Mouse (Mus musculus): ENCODE measurements at regions not wholly inside any gene's neighbourhood (a gene's known extent, or its start where the extent isn't known, plus 50 kb on each side); places are given as distances from the start of the nearest gene placed in this dataset.
"Not testable (repeated sequence)": the region's sequence is repeated elsewhere in the genome, so short reads cannot be mapped to it uniquely, and the experiment has no call there.

DNA sequence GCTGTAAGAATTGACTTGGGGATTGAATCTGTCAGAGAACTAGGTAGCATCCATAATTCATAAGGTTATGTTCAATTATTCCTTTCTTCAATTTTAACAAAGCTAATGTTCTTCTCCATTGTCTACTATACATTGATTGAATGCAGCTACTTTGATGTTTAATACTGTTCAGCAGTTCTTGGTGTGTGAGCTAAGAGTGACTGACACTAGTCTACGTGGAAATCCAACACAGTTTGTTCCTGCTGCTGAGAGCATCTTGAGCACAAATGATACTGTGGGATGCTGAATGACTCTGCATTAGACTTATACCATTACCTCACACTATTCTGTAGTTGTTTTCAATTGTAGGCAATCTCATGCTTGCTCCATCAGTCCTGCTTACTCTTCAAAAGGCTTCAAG, 249.4 kb upstream of the Akr1e1 start:
- no peak for DNase-seq (ENCODE audit: low read depth, low spot score)

GRCm38 (mm10) chr13:4839481-4839880, 230.5 kb upstream of the Akr1e1 start:
- peak; percentile 61 for DNase-seq (ENCODE audit: low read depth, low spot score)

- no peak for DNase-seq (ENCODE audit: low read depth, low spot score)
Measured at GRCm38 (mm10) chr13:4826756-4827155, 217.8 kb upstream of the Akr1e1 start.

DNA sequence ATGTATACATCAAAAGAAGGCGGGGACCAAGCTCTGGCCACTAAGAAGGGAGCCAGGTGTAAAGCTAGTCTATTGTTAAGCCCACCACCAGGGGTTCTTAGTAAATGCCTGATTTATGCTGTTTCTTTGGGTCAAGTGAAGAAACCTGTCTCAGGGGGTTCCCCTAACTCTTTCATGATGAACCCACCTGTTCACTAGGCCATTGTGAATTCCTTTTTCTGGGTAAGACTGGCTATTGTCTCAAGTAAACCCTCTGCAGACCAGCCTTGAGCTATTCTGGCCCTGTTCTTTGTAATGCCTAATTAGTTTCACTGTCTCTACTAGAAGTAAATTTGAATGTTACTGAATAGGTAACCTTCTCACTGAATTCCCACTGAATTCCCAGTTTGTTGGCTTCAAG, 216.8 kb upstream of the Akr1e1 start:
- DNase-seq (ENCODE audit: low read depth, low spot score), result peak; percentile 98

DNA sequence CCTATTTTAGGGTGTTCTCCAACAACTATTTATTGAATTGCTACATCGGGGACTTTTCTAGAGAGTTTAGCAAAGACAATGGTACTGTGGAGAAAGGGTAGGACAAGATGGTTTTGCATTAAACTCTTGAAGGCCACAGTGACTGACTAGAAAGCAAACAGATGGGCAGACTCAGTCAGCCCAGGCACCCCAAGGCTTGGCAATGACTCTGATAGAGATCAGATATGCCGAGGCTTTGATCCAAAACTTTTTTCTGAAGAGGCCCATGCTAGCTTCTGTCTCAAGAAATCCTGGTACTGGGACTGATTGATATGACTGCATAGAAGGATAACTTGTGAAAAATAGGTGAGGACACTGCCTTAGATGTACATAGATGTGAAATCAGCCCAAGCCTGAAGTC, 197.9 kb upstream of the Akr1e1 start:
- DNase-seq (ENCODE audit: low read depth, low spot score), result no peak

DNA sequence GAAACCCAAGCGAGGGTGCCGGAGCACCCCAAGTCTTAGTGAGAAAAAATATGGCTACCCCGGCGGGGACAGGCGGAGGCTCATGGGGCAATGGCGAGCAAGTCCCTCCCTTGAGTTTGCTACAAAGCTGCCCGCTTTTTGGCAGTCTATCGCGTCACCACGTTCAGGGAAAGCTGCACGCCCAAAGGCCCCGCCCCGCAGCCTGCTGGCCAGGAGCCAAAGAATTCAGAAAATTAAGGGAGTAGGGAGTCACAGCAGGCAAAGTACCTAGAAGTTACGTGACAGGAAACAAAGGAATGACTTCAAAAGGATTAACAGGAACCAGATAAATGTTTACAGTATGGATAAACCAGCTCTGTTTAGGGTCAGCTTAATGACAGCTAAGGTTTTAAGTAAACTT, 191.7 kb upstream of the Akr1e1 start:
- peak; percentile 31 for DNase-seq (ENCODE audit: low read depth, low spot score)

DNA sequence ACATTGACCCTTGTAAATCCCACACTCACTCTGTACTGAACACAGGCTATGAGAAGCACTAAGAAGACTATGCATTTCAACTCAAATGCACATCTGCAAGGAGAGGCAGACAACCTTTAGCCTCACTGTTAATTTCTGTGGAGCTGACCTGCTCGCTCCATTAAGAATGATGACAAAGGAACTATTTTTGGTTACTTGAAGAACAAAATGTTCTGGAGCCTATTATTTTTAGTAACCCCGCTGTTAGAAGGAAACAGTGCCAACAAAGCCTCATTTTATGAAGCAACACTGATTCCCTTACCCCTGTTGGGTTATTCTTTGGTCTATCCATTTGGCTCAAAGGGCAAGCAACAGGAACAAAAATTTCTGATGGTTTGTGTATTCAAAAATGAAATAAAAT, 182.2 kb upstream of the Akr1e1 start:
- DNase-seq (ENCODE audit: low read depth, low spot score), result no peak

GRCm38 (mm10) chr13:4790414-4790813, 181.4 kb upstream of the Akr1e1 start:
- no peak for DNase-seq (ENCODE audit: low read depth, low spot score)

DNA sequence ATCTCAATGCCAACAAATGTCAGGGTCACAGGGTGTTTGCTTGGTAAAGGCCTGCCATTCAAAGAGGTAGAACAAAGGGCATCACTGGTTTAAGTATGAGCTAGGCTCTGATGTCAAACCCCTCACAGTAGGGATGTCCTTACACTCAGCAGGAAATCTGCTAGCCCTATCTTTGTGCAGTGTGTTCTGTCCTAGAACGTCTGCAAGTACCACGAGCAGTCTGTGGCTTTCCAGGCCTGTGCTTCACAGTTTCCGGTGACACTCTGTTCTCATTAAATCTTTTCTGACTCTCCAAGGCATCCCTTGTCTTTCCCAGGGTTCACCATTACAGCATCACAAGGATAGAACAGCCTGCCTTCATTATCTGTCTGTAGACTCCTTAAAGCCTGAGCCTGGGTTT, 174.3 kb upstream of the Akr1e1 start:
- no peak for DNase-seq (ENCODE audit: low read depth, low spot score)

GRCm38 (mm10) chr13:4778264-4778823, 169.4 kb upstream of the Akr1e1 start:
- not testable (repeated sequence) for DNase-seq (ENCODE audit: low read depth, low spot score)

DNA sequence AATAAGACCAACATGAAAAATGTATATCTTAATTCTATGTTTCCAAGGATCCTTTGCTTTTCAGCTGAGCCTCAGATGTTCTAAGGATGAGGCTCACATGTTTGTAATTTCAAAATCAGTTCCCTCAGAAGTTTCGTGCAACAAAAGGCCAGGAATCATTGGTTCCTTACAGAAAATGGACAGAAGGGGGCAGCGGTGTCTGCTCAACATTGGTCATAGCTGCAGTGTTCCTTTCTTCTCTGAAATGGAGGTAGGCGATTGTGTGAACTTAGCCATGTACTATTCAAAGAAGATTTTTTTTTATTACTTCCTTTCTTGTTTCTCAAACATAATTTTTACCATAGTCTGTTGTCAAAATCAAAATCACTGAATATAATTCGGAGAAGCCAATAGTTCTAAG, 167.9 kb upstream of the Akr1e1 start:
- peak; percentile 63 for DNase-seq (ENCODE audit: low read depth, low spot score)

DNA sequence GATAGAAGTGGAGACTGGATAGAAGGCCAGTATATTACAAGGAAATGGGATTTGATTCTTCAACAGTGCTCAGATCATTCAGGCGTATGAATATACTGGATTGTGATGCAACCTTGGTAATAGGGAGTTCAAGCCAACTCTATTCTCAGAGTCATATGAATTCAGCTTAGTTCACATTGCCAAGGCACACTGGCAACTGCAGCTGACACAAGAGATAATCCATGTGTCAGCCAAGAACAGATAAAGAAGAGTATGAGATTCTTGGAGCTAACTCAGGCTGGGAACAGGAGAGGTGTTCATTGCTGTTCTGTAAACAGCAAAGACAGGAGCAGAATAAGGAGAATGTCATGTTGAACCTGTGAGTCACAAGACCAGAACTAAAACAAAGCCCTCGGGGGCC, 163.3 kb upstream of the Akr1e1 start:
- DNase-seq (ENCODE audit: low read depth, low spot score), result no peak

DNA sequence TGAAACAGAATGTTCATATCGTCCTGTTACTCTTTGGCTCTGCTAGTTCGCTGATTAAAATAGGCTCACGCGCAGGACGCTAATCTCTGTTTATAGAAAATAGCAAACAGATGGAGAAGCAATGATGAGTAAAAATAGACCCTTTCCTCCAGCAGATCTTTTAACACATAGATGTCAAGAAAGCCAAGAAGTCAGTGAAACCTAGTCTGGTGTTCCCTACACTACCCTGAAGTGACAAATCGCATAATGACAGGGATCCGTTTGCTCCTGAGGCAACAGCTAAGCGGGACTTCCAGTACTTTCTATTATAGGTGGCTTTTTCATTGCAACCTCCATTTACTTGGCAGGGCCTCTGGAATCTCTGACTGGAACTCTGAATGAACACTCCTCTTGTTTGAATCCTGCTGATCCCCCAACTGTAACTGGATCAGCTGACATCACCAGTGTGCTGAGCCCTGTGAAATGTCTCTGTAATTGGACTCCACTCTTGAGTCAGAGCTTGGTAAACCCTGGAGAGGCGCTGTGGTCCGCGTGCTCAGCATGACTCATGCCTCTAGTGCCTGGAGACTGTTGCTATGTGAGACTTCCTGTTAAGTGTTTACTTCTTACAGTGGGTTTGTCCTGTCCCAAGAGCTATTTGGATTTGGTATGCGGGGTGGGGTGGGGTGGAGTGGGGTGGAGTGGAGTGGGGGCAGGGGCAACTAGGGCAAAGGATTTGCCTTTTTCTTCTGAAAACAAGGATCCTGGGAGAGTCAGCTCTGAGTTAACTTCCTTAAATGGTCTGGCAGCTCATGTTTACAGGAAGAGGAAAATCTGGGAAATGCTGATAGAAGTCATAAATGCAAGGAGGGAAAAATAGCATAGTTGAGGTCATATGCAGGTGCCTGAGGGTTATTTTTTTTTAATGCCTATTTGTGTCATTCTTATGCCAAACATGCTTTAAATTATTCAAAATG, 162.4 kb upstream of the Akr1e1 start:
- peak; percentile 98 for DNase-seq (ENCODE audit: low read depth, low spot score)

DNA sequence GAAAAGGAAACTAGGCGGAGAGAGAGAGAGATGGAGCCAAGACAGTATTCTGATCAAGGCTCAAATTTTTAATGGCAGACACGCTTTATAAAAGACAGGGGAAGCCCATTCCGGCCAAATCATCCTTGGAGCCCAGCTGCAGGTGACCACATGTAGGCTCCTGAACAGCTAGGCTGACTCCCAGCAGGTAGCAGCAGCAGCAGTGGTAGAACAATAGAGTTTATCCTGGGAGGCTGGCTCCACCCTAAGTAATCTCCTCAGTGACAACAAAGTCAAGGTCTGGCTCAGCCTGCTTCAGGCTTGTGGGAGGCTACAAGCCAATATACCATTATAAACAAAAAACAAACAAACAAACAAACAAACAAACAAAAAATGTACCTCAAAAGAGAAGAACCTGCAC, 151.0 kb upstream of the Akr1e1 start:
- DNase-seq (ENCODE audit: low read depth, low spot score), result peak; percentile 72

- no peak for DNase-seq (ENCODE audit: low read depth, low spot score)
Measured at GRCm38 (mm10) chr13:4756529-4756928, 147.6 kb upstream of the Akr1e1 start.

DNA sequence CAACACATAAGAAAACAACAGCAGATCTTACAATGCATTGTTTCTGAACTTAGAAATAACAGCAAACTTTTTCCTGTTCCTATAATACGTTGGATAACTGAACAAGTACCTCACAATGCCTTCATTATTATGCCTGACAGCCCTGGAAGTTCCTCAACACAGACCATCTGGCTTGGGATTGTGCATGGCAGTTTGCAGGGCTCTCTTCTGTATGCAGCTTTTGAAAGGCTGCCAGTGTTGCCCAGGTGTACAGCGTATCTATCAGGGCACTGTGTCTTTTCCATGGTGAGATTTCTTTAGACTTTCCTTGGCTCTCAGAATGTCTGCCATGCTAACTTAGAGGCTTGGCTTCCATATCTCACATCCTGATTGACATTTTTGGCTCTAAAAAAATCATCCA, 134.0 kb upstream of the Akr1e1 start:
- DNase-seq (ENCODE audit: low read depth, low spot score), result no peak

- DNase-seq (ENCODE audit: low read depth, low spot score), result not testable (repeated sequence)
Measured at GRCm38 (mm10) chr13:4716299-4716698, 107.3 kb upstream of the Akr1e1 start.

DNA sequence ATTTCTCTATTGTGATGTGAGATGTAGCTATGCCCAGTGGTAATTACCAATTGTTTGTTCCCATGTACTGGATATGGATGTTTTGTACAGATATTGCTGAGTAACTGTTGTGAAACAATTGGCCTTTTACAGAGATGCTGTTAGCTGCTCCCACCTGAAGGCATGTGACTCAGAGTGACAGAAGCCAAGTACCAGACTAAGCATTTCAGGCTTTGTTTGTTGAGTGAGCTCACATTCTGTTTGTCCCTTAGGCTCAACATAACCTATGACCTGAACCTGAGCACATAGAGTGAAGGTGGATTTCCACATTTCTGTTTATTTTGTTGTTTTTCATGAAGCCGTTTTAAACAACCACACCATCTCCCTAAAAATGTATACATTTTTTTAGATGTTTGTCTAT, 105.8 kb upstream of the Akr1e1 start:
- DNase-seq (ENCODE audit: low read depth, low spot score), result no peak

DNA sequence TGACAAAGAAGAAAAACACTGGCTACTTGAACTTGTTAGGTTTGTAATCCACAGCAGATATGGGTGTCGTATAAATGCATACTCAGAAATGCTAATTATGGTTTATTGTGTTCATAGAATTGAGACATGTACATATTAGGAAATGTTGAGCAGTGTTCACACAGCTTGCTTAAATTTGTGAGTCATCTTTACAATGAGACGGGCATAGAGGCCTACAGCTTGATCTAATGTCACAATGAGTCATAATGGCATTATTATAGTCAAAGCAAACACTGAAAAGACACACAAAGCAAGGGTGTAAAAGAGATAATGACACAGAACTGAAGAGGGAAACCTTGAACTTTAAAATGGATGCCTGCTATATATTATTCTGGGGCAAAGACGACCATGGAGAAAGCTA, 103.7 kb upstream of the Akr1e1 start:
- no peak for DNase-seq (ENCODE audit: low read depth, low spot score)

DNA sequence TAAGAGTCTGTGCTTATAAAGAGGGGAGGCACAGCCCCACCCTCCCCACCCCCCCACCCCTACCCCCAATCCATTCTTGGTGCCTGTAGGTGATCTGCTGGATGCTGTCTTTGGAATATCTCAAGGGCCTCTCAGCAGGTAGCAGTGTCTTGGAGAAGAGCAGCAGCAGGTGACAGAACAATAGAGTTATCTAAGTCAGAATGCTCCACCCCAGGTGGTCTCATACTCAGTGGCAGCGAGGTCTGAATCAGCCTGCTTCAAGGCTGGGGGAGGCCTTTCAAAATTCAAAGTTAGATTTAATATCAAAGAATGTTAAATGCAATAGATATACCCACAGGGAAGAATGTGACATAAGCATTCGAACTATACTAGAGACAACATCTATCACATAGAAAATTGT, 90.6 kb upstream of the Akr1e1 start:
- peak; percentile 84 for DNase-seq (ENCODE audit: low read depth, low spot score)

DNA sequence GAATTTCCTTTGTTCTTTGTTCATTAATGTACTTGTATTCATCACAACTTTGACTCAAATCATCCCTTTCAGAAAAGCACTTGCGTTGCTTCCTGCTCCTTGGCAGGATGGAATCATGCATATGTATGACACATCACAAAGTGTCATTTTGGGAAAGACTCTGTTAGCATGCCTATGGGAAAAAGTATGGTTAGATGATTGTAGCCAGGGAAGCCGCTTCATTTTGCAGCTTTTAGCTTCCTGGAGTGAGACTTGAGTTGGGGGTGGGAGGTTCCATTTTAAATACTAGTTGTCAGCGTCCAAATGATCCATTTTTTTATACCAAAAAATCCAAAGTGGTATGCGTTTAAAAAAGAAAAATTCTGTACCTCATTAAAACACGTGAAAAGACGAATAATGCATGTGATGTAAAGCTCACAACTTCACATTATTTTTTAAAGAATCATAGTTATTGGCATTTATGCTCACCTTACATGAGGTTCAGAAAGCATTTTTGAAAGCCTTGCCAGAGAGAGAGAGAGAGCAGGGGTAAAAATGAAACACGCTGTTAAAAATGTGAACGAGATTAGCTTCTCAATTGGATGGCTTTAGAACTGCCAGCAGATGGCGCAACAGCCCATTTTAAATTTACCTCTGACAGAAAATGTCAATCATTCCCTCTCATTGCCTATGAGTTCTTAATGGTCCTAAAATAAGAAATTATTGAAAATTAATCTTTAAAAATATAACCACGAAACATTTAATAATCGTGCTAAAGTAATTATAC, 57.6 kb upstream of the Akr1e1 start:
- peak; percentile 55 for DNase-seq (ENCODE audit: low read depth, low spot score)

DNA sequence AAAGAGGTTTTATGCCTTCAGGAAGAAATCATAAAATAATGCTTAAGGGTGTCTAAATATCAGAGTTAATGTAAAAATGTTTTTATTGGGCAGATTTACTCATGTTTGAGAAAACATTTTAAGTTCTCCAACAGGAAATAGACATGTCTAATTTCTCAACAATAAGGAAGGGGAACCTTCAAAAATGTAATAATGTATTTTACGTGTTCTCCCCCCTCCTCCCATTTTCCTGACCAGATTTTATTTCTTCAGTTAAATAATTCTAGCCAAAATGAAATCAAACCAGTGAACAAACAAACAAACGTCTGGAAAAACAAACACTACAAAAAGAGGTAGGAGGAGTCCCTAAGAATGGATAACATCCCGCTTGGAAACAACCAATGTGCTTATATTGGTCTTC, 54.4 kb upstream of the Akr1e1 start:
- DNase-seq (ENCODE audit: low read depth, low spot score), result no peak

All from ES-CJ7 (cell line).